Mouse (Mus musculus) MEL (cell line): ENCODE data around the gene Zfyve26.

Experiments used
- CHD1 ChIP-seq: IDR thresholded peaks from 2 replicates; pipeline ENCODE4 v1.6.1; 2012; ENCODE audit warnings: low read depth, mild to moderate bottlenecking, inconsistent platforms, low read length, improper control_type of control experiment
- CHD2 ChIP-seq: IDR thresholded peaks from 2 replicates; pipeline ENCODE4 v1.6.1; 2011; ENCODE audit warnings: low read length, improper control_type of control experiment
- CTCF ChIP-seq, 3 experiments: IDR thresholded peaks in 2 of 3; conservative IDR thresholded peaks in 1 of 3; 2 replicates each; pipeline ENCODE4 v1.5.1; 2011 to 2012; ENCODE audit warnings: low read length in 3 of 3, low read depth in 2 of 3, mild to moderate bottlenecking in 2 of 3, improper control_type of control experiment in 1 of 3, inconsistent platforms in 1 of 3, mixed read lengths in 1 of 3, moderate library complexity in 1 of 3; ENCODE audit not compliant: control insufficient read depth in 1 of 3, insufficient read depth in 1 of 3, poor library complexity in 1 of 3, severe bottlenecking in 1 of 3
- ELF1 ChIP-seq: IDR thresholded peaks from 2 replicates; pipeline ENCODE4 v1.6.1; 2014; ENCODE audit warnings: low read depth, mild to moderate bottlenecking, inconsistent platforms, low read length, improper control_type of control experiment, moderate library complexity
- EP300 ChIP-seq, 2 experiments: IDR thresholded peaks; 2 replicates each; pipeline ENCODE4 v1.6.1; 2011; ENCODE audit warnings: improper control_type of control experiment in 2 of 2, low read length in 2 of 2, low read depth in 1 of 2, mild to moderate bottlenecking in 1 of 2
- GABPA ChIP-seq: IDR thresholded peaks from 2 replicates; pipeline ENCODE4 v1.6.1; 2012; ENCODE audit warnings: low read depth, mild to moderate bottlenecking, inconsistent platforms, low read length, improper control_type of control experiment, moderate library complexity
- GATA1 ChIP-seq: IDR thresholded peaks from 2 replicates; pipeline ENCODE4 v1.6.1; 2011; ENCODE audit warnings: low read depth, low read length, improper control_type of control experiment
- MAFK ChIP-seq: IDR thresholded peaks from 2 replicates; pipeline ENCODE4 v1.6.1; 2011; ENCODE audit warnings: low read depth, mild to moderate bottlenecking, low read length, improper control_type of control experiment, borderline replicate concordance
- POLR2A ChIP-seq, 2 experiments: IDR thresholded peaks; 2 replicates each; pipeline ENCODE4 v1.6.1; 2011 to 2012; ENCODE audit warnings: low read length in 2 of 2, mild to moderate bottlenecking in 2 of 2, control low read depth in 1 of 2, improper control_type of control experiment in 1 of 2, low read depth in 1 of 2, moderate library complexity in 1 of 2; ENCODE audit not compliant: control insufficient read depth in 1 of 2, insufficient read depth in 1 of 2, poor library complexity in 1 of 2
- RAD21 ChIP-seq: IDR thresholded peaks from 2 replicates; pipeline ENCODE4 v1.6.1; 2011; ENCODE audit warnings: mild to moderate bottlenecking, low read depth, low read length, improper control_type of control experiment
- TBP ChIP-seq: IDR thresholded peaks from 2 replicates; pipeline ENCODE4 v1.8.0; 2011; ENCODE audit warnings: low read depth, low read length, improper control_type of control experiment
- TCF12 ChIP-seq: IDR thresholded peaks from 2 replicates; pipeline ENCODE4 v1.6.1; 2014; ENCODE audit warnings: low read depth, mild to moderate bottlenecking, inconsistent platforms, low read length, improper control_type of control experiment, moderate library complexity
- USF2 ChIP-seq, 2 experiments: IDR thresholded peaks; 2 replicates each; pipeline ENCODE4 v1.6.1; 2011 to 2012; ENCODE audit warnings: improper control_type of control experiment in 2 of 2, low read length in 2 of 2, borderline replicate concordance in 1 of 2, inconsistent platforms in 1 of 2, low read depth in 1 of 2, mild to moderate bottlenecking in 1 of 2; ENCODE audit not compliant: insufficient read depth in 1 of 2
- ZKSCAN1 ChIP-seq: IDR thresholded peaks from 2 replicates; pipeline ENCODE4 v1.6.1; 2012; ENCODE audit warnings: low read depth, mild to moderate bottlenecking, inconsistent platforms, low read length, improper control_type of control experiment, moderate library complexity

DNA sequence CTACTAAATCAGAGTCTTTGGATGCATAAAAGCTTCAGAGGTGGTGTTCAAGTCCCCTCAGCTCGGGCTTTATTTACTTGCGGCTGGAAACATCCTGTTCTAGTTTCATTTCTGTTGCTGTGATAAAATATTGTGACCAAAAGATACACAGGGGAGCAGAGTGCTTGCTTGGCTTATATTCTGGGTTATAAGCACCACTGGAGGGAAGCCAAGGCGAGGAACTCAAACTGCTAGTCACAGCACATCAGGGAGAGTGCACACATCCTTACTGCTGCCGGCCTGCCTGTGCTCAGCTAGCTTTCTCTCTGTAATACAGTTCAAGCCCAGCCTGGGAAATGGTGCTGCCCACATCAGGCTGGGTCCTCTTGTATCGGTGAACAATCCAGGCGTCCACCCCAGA is 44.4 kb upstream of the Zfyve26 start:
- TF ChIP-seq CTCF (IDR thresholded peaks at IDR 0.05 in 2 of 3, conservative IDR thresholded peaks at IDR 0.05 in 1 of 3; ENCODE audit: control insufficient read depth in 1 of 3, insufficient read depth in 1 of 3, low read depth in 2 of 3, low read length in 3 of 3, poor library complexity in 1 of 3, severe bottlenecking in 1 of 3) (no peak), EP300 (IDR thresholded peaks at IDR 0.05; ENCODE audit: low read depth in 1 of 2, low read length in 2 of 2) (no peak), GABPA (no peak), ZKSCAN1 (no peak), MAFK (no peak), CHD1 (no peak), CHD2 (no peak), USF2 (IDR thresholded peaks at IDR 0.05; ENCODE audit: borderline replicate concordance in 1 of 2, insufficient read depth in 1 of 2, low read depth in 1 of 2, low read length in 2 of 2) (no peak), GATA1 (no peak), POLR2A (IDR thresholded peaks at IDR 0.05; ENCODE audit: control insufficient read depth in 1 of 2, insufficient read depth in 1 of 2, low read depth in 1 of 2, low read length in 2 of 2, poor library complexity in 1 of 2) (no peak), TBP (no peak), ELF1 (no peak), RAD21 (no peak), TCF12 (no peak)
